In the genomic region with DNA sequence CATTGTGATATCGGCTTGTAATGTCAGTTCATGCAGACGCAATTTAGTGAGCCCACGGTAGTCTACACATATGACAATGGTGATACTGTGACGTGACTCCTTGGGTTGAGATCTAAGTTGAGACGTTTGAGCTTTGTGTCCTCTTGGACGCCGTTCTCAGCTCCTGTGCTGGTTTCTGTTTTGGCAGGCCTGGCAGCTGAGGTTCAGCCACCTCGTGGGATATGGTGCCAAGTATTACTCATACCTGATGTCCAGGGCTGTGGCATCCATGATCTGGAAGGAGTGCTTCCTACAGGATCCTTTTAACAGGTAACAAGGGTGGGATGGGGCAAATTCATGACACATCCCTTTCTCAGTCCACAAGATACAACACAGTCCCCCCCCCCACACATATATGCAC, we compare ENCODE assay signal across 12 mouse cellular contexts.
"Had no signal": no experiment of that assay in that cellular context is flagged by ENCODE, and none has a peak within 500 bp of the region (broad histone marks: within the 10 kb centered on the region; RNA-seq: fewer than 3 reads in every experiment).

No protein-coding gene starts in this region.

- ATAC-seq: lung, postnatal 0 days; midbrain, embryonic 15.5 days had no signal

- DNase-seq: kidney, postnatal 10 days; kidney, postnatal 4 days; left cerebral cortex, postnatal 4 days; lung, adult 2 months; lung, postnatal 4 days; thymus, postnatal 4 days had no signal

- H3K27me3 ChIP-seq: liver, embryonic 15.5 days; midbrain, embryonic 15.5 days; neural tube, embryonic 12.5 days had no signal

- H3K27ac ChIP-seq: layer of hippocampus, adult 2 months; liver, embryonic 15.5 days; midbrain, embryonic 15.5 days; neural tube, embryonic 12.5 days; stomach, postnatal 0 days had no signal

- H3K36me3 ChIP-seq: midbrain, embryonic 15.5 days; neural tube, embryonic 12.5 days had no signal

- H3K9ac ChIP-seq: liver, embryonic 15.5 days; midbrain, embryonic 15.5 days; neural tube, embryonic 12.5 days had no signal

- H3K4me1 ChIP-seq: liver, embryonic 15.5 days; midbrain, embryonic 15.5 days; neural tube, embryonic 12.5 days had no signal

- H3K4me3 ChIP-seq: layer of hippocampus, adult 2 months; liver, embryonic 15.5 days; midbrain, embryonic 15.5 days; neural tube, embryonic 12.5 days had no signal
